Mouse (Mus musculus) adipocyte (in vitro differentiated cells): Measurements from ENCODE around the gene Tbc1d7.
A peak's percentile ranks its signal among the peaks of the same experiment; 100 is the strongest.

Experiments used
- DNase-seq: peaks from one replicate; pipeline ENCODE4 v3.0.0-alpha.2; 2016; ENCODE audit warnings: low spot score

The Tbc1d7 gene

GRCm38 (mm10) chr13:43171020-43171710, at the start of gene Tbc1d7:
Gene Tbc1d7 (minus strand): TSS chr13:43171501.
- peak; percentile 95 for DNase-seq

DNA sequence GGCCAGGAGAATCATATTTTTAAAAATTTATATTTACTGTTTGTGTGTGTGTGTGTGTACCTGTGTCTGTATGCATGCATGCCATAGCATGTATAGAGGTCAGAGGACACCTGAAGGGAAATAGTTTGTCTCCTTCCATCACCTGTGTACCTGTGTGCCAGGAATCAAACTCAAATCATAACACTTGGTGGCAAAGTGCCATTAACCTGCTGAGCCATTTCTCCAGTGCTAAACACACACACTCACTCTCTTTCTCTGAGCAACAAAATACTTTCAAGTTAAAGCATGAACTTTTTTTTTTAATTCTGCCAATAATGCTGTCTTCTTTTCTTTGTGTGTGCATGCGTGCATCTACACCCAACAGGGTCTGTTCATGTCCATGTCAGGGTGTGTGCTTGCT, 49.3 kb upstream of the Tbc1d7 start:
- no peak for DNase-seq

DNA sequence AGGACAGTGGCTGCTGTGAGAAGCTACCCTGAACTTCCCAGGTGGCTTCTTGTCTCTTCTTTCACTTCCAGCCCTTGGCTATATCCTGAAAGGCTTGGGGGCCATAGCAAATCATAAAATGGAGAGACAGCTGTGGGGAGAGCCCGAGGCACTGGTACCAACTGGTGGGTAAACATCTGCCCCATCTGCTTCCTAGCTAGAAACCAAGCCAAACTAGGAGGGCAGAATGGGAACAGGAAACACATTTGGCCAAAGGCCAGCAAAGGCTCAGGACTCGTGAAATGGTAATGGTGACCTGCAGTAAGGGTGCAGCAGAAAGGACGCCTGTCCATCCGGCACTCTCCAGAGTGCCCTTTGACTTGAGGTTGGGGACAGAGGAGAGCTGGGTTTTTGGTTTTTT, 47.5 kb upstream of the Tbc1d7 start:
- no peak for DNase-seq

DNA sequence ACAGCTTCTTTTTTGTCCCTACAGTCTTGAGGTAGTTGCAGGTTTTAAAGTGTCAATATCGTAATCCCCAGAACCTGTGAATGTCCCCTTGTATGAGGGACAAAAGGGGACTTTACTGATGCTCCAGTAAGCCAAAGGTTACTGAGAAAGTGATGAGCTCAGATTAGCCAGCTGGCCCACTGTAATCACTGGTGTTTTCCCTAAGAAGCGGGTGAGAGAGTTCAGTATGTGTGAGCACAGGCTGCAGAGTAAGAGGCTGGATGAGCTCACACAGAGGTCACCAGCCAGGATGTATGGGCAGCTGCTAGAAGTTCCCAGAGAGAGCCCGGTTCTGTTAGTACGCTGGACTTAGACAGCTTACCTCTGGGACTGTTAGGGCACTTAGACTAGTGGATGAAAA, 47.0 kb upstream of the Tbc1d7 start:
- DNase-seq, result no peak

GRCm38 (mm10) chr13:43217686-43218085, 46.4 kb upstream of the Tbc1d7 start:
- DNase-seq, result no peak

GRCm38 (mm10) chr13:43217059-43217458, 45.8 kb upstream of the Tbc1d7 start:
- no peak for DNase-seq

GRCm38 (mm10) chr13:43215994-43216706, 44.8 kb upstream of the Tbc1d7 start:
- no peak for DNase-seq

DNA sequence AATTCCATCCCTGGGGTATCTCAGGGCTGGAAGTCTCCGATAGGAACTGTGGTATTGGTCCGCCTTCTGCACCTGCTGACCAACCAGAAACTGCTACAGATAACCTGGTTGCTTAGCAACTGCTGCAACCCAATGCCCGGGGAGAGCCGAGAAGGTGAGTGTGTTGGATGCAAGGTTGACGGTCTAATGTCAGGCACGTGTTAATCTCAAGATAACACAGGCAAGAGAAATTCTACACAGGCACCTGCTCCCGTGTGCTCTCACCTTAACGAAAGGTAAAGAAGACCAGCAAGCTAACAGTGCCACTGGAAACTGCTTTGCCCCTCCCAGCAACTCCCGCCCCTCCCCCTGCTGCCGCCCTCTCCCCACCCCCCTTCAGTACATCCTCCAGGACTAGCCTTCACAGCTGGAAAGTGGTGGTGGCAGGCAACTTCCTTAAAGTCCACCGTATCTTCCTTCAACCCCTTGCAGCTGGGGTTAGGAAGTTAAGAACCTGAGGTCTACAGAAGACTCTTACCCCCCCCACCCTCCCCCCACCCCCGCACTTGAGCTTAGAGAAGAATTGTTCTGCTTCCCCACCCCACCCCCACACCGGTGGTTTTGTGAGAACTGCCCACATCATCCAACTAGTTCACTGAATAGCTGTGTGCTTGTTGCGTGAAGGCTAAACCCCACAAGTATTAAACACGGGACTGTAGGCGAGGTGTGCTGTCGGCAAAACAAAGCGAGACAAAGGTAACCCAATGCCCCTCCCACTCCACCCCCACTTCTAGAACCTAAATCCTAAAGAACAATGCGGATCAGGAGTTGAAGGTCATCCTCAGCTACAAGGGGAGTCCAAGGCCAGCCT, 44.1 kb upstream of the Tbc1d7 start:
- DNase-seq, result no peak

- DNase-seq, result peak; percentile 59
Observed at GRCm38 (mm10) chr13:43212338-43212737, 41.0 kb upstream of the Tbc1d7 start.

GRCm38 (mm10) chr13:43210956-43211355, 39.7 kb upstream of the Tbc1d7 start:
- DNase-seq, result no peak

- DNase-seq, result no peak
Observed at GRCm38 (mm10) chr13:43209560-43209959, 38.3 kb upstream of the Tbc1d7 start.

DNA sequence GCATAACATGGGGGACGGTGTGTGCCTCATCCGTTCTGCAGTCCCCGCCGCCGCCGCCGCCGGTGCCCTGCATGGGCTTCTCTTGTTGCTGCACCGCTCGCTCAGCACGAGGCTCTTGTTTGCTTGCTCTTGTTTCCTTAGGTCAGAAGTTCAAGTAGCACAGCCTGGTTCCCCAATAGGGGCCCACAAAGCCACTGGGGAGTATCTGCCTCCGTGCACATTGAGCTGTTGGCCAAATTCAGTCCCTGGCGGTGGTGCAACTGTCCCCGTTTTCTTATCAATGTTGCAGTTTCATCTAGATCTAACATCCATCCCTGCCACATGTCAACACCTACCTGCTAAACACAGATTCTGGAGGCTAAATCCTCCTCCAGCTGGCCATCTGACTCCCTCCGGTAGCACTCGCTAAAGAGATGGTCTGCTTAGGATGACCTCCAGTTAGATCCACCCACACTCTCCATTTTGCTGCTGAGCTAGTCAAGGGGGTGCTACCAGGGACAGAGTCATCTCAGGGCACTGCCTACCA, 37.7 kb upstream of the Tbc1d7 start:
- DNase-seq, result no peak

DNA sequence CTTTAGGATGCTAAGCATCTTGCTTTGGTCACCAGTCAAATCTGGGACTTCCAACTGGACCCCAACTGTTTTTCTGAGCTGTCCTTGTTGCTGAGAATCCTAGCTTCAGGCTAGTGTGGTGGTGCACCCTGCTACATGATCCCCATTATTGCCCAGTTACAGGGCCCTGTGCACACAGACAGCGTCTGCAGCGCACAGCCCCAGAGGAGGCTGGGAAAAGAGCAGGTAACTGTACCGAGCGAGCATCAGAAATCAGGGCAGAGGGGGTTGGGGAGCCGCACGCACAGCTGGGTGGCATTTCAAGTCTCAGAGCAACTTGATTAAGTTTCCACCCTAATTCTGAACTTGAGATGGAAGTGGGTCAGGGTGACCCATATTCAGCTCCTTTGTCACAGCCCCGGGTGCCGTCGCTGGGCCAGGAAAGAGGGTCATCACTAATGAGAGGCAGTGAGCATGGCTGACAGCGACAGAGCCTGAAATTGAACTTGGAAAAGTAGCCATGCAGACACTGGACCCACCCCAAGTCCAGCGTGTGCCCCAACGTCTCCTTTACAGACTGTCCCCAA, 34.9 kb upstream of the Tbc1d7 start:
- DNase-seq, result no peak

- no peak for DNase-seq
Observed at GRCm38 (mm10) chr13:43203641-43204040, 32.3 kb upstream of the Tbc1d7 start.

DNA sequence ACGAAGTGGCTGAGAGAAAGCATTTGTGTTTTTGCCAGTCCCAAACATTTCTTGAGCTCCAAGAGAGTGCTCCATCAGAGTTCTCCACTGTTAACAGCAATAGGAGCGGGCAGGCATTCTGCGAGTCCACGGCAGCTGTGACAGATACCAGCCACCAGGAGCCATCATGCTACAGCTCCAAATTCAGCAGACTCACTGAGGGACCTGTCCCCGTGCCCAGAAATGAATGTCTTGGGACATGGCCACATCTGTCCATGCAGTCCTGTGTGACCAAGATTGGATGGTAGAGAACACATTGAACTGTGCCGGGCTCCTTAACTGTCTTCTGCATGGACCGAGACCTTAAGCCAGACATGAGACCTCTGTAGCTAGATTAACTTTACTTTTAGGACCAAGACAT, 31.9 kb upstream of the Tbc1d7 start:
- DNase-seq, result peak; percentile 28

GRCm38 (mm10) chr13:43202351-43202750, 31.1 kb upstream of the Tbc1d7 start:
- DNase-seq, result no peak

DNA sequence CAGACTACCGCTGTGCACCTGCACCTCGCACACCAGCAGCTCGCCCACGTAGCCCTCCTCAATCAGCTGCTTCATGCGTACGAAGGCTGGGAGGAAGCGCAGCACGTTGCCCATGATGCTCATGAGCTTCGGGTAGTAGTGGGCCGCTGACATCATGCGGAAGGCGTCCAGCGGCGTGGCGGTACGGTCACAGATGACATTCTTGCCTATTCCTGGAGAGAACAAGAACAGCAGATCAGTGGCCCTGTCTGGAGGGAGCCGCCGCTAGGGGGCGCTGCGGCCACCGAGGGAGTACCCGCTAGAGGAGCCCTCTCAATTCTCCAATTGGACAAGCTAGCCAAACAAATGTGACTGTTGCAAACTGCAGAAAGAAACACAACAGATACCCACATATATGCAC, 29.7 kb upstream of the Tbc1d7 start:
- no peak for DNase-seq

DNA sequence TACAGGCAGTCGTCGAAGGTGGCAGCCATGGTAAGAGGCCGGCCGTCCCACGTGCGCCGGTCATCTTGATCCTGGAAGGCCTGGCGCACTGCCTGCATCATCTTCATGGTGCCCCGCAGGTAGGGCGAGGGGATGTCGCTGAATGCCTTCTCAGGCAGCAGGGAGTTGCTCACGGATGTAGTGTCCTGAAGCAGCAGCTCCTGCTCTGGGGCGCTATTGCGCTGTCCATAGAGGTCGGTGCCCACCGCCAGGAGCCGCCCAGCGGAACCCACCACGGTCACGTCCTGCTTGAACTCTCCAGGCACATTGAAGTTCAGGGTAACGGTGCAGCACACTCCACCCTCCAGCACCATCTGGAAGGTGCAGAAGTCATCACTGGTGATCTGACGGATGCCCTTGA, 29.2 kb upstream of the Tbc1d7 start:
- no peak for DNase-seq

DNA sequence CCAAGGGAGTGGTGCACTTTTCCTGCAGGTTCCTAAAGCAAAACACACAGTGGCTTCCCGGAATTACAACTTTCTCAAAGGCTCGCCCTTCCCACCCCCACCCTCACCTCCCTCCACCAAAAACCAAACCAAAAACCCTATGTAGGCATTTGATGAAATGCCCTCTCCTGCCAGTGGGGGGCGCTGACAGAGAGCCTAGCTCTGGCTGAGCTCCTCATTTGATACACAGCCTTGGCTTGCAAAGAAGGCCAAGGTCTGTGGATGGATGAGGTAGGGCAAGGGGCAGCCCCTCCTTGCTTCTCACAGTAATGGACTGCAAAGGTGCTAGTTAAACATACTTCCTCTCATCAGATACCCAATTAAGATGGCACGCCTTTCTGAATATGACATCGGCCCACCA, 28.4 kb upstream of the Tbc1d7 start:
- peak; percentile 39 for DNase-seq

DNA sequence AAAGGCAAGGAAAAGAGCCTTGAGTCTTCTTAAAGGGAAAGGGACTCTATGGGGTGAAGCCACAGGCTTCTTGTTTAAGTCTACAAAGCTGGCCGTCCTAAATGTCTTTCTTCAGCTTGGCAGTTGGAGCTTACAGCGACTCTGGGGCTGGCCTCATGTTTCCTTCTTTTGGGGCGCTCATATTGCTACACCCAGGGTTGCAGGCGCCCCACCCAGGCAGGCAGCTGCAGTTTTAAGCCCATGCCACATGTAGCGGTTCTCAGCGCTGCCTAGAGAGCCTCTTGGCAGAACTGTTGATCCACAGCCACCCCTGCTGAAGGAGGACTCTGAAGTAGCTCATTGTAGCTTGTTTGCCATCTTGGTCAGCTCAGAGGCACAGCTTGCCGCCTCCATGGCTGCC, 28.0 kb upstream of the Tbc1d7 start:
- DNase-seq, result no peak

DNA sequence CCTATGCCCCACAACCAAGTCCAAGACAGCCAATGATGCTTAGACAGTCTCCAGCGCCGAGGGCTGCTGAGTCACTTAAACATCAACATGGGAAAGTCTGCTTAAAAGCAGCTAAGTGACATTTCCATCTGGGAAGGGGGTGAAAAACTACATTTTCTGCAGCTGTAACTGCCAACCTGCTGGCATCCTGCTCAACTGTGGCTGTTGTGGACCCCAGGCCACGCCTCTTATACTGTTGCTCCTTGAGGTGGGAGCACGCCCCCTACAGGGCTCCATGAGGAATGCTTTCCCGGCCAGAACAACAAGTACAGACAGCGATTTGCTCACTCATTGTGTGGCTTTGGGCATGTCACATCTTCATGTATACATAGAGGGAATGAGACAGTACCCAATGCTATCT, 25.9 kb upstream of the Tbc1d7 start:
- DNase-seq, result no peak

- DNase-seq, result no peak
Observed at GRCm38 (mm10) chr13:43196000-43196399, 24.7 kb upstream of the Tbc1d7 start.
